Mouse (Mus musculus) hindbrain, embryonic 10.5 days (tissue): ENCODE results near the gene Kantr. TPM values are rescaled to one million over a fixed set of nuclear protein-coding genes. Genes with fewer than 3 reads are reported as not detected.

Experiments used
- polyA plus RNA-seq: library from polyadenylated mRNA; unstranded; fragments of >200 nt; fragmentation: Nextera tagmentation; extraction: Ambion mirVana; gene quantifications from 2 replicates; pipeline ENCODE4 v1.2.1, GENCODE M21; 2016

The Kantr gene
- polyA plus RNA-seq, 1 experiment from 2014 or later: 15.7 TPM

Other genes with a start within 250 kb of the Kantr start
- gene Iqsec2, start 183.2 kb downstream of the Kantr start, polyA plus RNA-seq: 0.88 and 1.9 TPM in 2 replicates
- 62.7 and 70.6 TPM in 2 replicates for gene Kdm5c, start 94.5 kb downstream of the Kantr start, polyA plus RNA-seq
- gene Tspyl2, start 14.9 kb upstream of the Kantr start, polyA plus RNA-seq: 33.4 and 39.6 TPM in 2 replicates
- 4.5 and 7.6 TPM in 2 replicates for gene Gpr173, start 41.2 kb upstream of the Kantr start, polyA plus RNA-seq
- gene Cldn34a, start 235.8 kb upstream of the Kantr start, polyA plus RNA-seq: not detected in 2 replicates